Mouse (Mus musculus) hindbrain, embryonic 12.5 days (tissue): ENCODE measurements at regions not wholly inside any gene's neighbourhood (a gene's known extent, or its start where the extent isn't known, plus 50 kb on each side); places are given as distances from the start of the nearest gene placed in this dataset.

Experiments
- ATAC-seq: fragments of 200-750 bp; cut with Nextera tagmentation; 2 replicates; pipeline ENCODE4 v1.8.0; 2017; ENCODE audit warnings: moderate TSS enrichment; ENCODE audit not compliant: low FRiP score
- H3K27ac ChIP-seq: fragments of 300-500 bp; sonication (generic); 2 replicates; pipeline ENCODE4 v1.5.1; 2016; ENCODE audit warnings: mild to moderate bottlenecking
- H3K27me3 ChIP-seq: fragments of 300-500 bp; sonication (generic); 2 replicates; pipeline ENCODE4 v1.6.1; 2016; ENCODE audit warnings: mild to moderate bottlenecking
- H3K36me3 ChIP-seq: fragments of 300-500 bp; sonication (generic); 2 replicates; pipeline ENCODE4 v1.6.1; 2016; ENCODE audit warnings: mild to moderate bottlenecking
- H3K4me1 ChIP-seq: fragments of 300-500 bp; sonication (generic); 2 replicates; pipeline ENCODE4 v1.6.1; 2016
- H3K4me2 ChIP-seq: fragments of 300-500 bp; sonication (generic); replicated peaks from 2 replicates; pipeline ENCODE4 v1.6.1; 2016; ENCODE audit warnings: mild to moderate bottlenecking
- H3K4me3 ChIP-seq: fragments of 300-500 bp; sonication (generic); 2 replicates; pipeline ENCODE4 v1.5.1; 2016; ENCODE audit warnings: mild to moderate bottlenecking
- H3K9ac ChIP-seq: fragments of 300-500 bp; sonication (generic); 2 replicates; pipeline ENCODE4 v1.6.1; 2016; ENCODE audit warnings: mild to moderate bottlenecking, moderate library complexity
- H3K9me3 ChIP-seq: fragments of 300-500 bp; sonication (generic); replicated peaks from 2 replicates; pipeline ENCODE4 v1.6.1; 2016; ENCODE audit warnings: mild to moderate bottlenecking
- WGBS: fragments of 180-500 bp; shearing (Covaris S2); methylation state at CpG from one replicate; pipeline ENCODE4 v1.1.7; 2016; 5-methylcytosine and 5-hydroxymethylcytosine counted together

DNA sequence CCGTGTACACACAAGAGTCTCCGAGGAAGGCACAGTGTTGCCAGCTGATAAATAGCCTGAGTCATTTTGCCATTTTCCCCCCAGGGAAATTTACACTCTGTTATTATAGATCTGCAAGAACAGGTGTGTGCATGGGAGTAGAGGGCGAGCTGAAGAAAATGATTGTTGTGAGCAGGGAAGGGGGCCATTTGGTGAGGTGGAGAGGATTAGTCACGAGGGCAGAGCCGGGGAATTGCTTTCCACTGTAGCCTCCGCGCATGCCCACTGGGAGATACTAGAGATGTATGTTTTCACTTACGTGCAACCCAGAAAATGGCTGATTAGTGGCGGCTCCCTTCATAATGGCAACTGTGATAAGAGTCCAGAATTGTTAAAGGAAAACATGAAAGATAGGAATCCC, 185.3 kb upstream of the Krr1 start:
- Histone ChIP-seq H3K27ac (peak overlapping the region; percentile 68), H3K4me3 (no peak overlapping the region), H3K27me3 (peaks cover 4% of the 10 kb centered on the region; the same call in 1 of the 2 replicates), H3K4me1 (peaks cover 18% of the 10 kb centered on the region), H3K9ac (no peak overlapping the region; the same call in 1 of the 2 replicates), H3K36me3 (no peaks in the 10 kb centered on the region), H3K9me3 (no peaks in the 10 kb centered on the region), H3K4me2 (no peak overlapping the region; the same call in 1 of the 2 replicates)
- ATAC-seq = peak; percentile 61
- 50% methylated on average over 9 of the region's 9 CpGs for whole genome bisulfite sequencing

DNA sequence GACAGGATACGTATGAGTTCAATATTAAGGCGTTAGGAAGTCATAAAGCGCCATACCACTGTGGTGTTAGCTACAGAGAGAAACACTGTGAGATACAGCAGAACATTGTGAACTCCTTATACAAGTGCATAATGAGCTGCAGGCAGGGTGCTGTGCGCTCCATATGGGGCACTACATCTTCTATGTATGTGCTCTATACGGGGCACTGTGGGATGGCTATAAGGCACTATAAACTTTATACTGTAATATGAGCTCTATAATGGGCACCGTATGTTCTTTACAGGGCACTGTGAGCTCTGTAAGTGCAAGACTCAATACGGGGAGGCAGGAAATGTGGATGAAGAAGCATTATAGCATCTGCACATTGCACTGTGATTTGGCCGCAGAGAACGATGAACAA, 183.2 kb upstream of the Krr1 start:
- no peak overlapping the region for H3K4me3 ChIP-seq
- H3K9me3 ChIP-seq = no peaks in the 10 kb centered on the region
- H3K27me3 ChIP-seq = no peaks in the 10 kb centered on the region
- H3K27ac ChIP-seq = no peak overlapping the region
- no peak overlapping the region for H3K4me2 ChIP-seq
- no peak for ATAC-seq
- no peaks in the 10 kb centered on the region for H3K36me3 ChIP-seq
- no peak overlapping the region for H3K9ac ChIP-seq
- WGBS = 92% methylated on average over 9 of the region's 9 CpGs
- peaks cover 8% of the 10 kb centered on the region for H3K4me1 ChIP-seq

DNA sequence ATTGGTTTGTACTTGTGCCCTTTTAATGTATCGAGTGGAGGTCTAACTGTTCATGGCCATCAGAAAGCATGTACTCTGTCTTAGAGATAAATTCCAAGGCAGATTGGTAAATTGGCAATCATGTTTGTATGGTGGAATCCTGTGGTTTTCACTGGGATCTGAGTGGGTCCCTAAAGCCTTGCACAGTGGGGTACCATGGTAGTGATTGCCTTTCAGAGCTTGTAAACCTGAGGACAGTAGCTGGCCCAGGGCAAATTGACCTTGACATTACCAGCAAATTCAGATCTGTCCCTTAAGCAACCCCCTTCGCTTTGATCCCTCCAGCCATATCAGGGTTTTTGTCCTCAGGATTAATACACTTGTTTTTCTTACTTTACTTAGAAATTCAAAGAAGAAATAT, 181.6 kb upstream of the Krr1 start:
- Histone ChIP-seq H3K27me3 (no peaks in the 10 kb centered on the region), H3K4me3 (no peak overlapping the region), H3K4me2 (no peak overlapping the region), H3K36me3 (no peaks in the 10 kb centered on the region), H3K27ac (no peak overlapping the region), H3K4me1 (peaks cover 8% of the 10 kb centered on the region), H3K9me3 (no peaks in the 10 kb centered on the region), H3K9ac (no peak overlapping the region)
- no peak for ATAC-seq
- WGBS = 96% methylated on average over 2 of the region's 2 CpGs

DNA sequence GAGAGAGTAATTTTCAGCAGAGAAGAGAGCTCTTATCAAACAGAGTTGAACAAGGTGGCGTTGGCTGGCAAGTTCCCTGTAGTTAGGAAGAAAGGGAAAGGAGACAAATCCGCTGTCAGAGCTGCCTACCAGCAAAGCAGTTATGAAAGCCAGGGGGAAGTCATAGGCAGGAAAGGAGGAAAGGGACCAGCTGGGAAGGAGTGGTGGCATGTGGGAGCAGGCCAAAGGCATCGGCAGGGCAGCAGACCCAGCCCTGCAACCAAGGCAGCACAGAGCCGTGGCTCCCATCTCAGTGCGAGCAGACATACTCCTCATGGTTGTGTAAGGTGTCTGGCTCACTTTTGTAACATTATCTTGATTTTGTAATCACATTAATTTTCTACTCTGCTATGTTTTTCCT, 177.4 kb upstream of the Krr1 start:
- no peak for ATAC-seq
- H3K36me3 ChIP-seq = no peaks in the 10 kb centered on the region

DNA sequence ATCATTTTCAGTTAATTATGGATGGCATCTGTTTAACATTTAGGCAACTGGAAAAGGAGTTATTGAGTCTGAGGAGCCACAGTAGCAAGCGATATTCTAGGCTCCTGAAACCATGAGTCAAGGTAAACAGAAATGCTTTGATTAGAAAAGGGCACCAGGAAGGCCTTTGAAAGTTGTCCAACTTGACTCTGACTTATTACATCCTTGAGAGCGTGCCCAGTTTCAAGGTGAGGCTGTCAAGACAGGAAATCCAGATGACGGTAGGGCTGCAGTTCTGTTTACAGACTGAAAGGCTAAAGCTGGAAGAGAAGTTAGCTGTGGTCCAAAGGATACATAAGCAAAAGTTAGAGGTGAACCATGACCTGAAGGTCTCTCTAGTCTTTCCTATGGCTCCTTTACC, 176.7 kb upstream of the Krr1 start:
- no peak overlapping the region for H3K4me2 ChIP-seq
- no peaks in the 10 kb centered on the region for H3K9me3 ChIP-seq
- no peaks in the 10 kb centered on the region for H3K27me3 ChIP-seq
- WGBS = 79% methylated on average over 3 of the region's 3 CpGs
- H3K4me1 ChIP-seq = peaks cover 8% of the 10 kb centered on the region; the same call in 1 of the 2 replicates
- no peaks in the 10 kb centered on the region for H3K36me3 ChIP-seq
- H3K9ac ChIP-seq = no peak overlapping the region
- ATAC-seq = no peak
- H3K27ac ChIP-seq = no peak overlapping the region
- no peak overlapping the region for H3K4me3 ChIP-seq

More for the DNA sequence above, 177.4 kb upstream of the Krr1 start:
- Histone ChIP-seq H3K4me1 (peaks cover 6% of the 10 kb centered on the region; the same call in 1 of the 2 replicates), H3K9me3 (no peaks in the 10 kb centered on the region), H3K27me3 (no peaks in the 10 kb centered on the region), H3K4me3 (no peak overlapping the region), H3K4me2 (no peak overlapping the region), H3K9ac (no peak overlapping the region), H3K27ac (no peak overlapping the region)
- 85% methylated on average over 5 of the region's 5 CpGs for WGBS

DNA sequence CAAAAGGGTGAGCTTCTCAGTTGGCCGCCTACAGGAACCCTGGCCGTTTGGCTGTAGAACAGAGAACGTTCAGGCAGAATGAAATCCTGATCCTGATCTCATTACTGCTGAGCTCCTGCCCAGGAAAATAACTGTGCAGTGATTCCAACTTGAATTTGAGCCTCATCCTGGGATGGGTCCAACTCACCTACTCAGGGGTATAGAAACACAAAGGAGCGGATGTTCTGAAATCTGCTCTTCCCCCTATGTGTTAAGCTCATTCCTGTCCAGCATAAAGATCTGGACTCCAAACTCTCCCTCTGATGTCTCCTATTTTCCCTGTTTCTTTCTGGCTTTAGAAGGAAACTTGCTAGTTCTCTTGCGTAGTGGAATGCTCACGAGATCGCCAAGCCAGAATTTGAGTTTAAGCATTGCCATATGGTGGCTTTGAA, 173.6 kb upstream of the Krr1 start:
- no peak overlapping the region for H3K4me3 ChIP-seq
- H3K27me3 ChIP-seq = no peaks in the 10 kb centered on the region
- ATAC-seq = no peak
- no peak overlapping the region for H3K9ac ChIP-seq
- 88% methylated on average over 7 of the region's 7 CpGs for WGBS
- H3K27ac ChIP-seq = no peak overlapping the region
- no peaks in the 10 kb centered on the region for H3K9me3 ChIP-seq
- peaks cover 21% of the 10 kb centered on the region for H3K4me1 ChIP-seq
- no peak overlapping the region for H3K4me2 ChIP-seq
- H3K36me3 ChIP-seq = no peaks in the 10 kb centered on the region

DNA sequence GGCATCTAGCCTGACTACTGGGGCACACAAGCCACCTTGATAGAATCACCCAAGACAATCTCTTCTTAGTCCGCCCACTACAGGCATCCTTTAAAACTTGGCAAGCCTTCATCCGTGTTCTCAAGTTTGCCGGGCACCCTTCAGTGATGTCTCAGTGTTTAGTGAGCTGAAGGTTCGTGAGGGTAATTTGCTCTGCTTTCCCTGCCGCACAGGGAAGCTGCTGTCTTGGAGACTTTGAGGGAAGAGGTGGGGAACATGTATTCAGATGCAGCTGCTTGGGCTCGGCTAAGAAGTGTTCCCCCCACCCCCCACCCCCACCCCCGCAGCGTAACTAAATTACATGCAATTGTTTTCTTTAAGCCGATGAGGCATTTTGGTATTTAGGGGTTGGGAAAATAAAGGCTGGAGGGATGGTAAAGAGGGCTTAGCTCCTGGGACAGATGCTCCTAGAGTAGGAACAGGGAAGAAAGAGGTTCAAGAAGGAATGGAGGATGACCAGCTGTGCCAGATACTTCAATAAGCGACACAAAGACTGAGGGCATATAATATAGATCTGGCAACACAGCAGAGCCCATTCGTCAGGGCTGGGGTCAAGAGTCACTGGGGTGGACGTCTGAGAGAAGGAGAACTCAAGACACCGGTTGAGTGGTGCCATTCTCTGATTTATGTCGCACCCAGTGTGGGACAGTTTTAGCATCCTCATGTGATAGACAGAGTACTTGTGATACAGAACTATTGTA, 172.4 kb upstream of the Krr1 start:
- no peak overlapping the region for H3K27ac ChIP-seq
- no peak overlapping the region for H3K9ac ChIP-seq
- H3K9me3 ChIP-seq = no peaks in the 10 kb centered on the region
- no peaks in the 10 kb centered on the region for H3K27me3 ChIP-seq
- ATAC-seq = no peak
- H3K36me3 ChIP-seq = no peaks in the 10 kb centered on the region
- no peak overlapping the region for H3K4me2 ChIP-seq
- peaks cover 21% of the 10 kb centered on the region for H3K4me1 ChIP-seq
- no peak overlapping the region for H3K4me3 ChIP-seq
- 38% methylated on average over 14 of the region's 14 CpGs for WGBS

DNA sequence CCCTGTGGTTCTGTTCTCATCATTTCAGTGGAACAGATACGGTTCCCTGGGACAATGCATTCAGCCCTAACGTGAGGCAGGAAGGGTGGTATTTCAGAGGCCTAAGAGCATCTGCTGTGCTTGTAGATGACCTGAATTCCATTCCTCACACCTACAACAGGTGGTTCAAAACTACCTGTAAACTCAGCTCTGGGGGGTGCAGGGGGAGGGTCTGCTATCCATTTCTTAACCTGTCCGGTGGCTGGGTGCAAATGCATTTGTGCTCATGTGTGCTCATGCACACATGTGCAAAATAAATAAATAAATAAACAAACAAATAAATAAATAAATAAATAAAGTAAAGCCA, 171.9 kb upstream of the Krr1 start:
- WGBS = 78% methylated on average over 3 of the region's 3 CpGs
- no peak for ATAC-seq

DNA sequence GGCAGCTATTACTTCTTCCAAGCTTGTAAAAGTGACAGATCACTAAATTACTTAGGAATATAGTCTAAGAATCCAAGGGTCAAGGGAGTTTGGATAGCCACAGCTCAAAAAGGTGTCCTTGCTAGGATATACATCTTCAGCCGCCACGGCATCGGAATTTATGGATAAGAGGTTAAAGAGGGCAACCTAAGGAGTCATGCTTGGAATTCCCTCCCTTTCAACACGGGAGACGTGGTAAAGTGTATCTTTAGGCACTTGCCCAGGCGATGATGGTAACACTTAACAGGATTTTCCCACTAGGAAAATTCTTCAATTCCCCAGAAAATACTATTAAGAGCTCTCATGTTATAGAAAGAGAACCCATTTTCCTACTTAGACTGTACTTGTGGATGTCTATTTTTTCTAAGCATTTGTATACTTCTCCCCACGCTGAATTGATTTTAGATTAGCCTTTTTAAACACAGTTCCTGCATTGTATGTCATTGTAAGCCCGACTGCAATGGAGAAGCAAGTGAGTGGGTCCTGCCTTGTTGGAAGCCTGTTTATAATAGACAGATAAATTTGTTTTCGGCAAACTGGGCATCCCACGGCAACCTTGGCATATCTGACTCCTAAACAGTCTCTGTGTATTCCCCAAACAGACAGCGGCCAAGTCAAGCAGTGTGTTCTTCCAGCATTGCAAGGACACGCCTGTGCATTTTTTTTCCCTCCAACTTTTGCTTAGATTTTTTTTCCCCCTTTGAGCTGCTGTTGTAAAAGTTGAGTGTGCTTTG, 171.3 kb upstream of the Krr1 start:
- ATAC-seq = no peak

More for the DNA sequence above, 171.9 kb upstream of the Krr1 start:
- peaks cover 21% of the 10 kb centered on the region for H3K4me1 ChIP-seq
- no peak overlapping the region for H3K4me3 ChIP-seq
- H3K9ac ChIP-seq = no peak overlapping the region
- H3K27me3 ChIP-seq = no peaks in the 10 kb centered on the region
- no peak overlapping the region for H3K27ac ChIP-seq
- H3K9me3 ChIP-seq = no peaks in the 10 kb centered on the region
- H3K4me2 ChIP-seq = no peak overlapping the region
- no peaks in the 10 kb centered on the region for H3K36me3 ChIP-seq

DNA sequence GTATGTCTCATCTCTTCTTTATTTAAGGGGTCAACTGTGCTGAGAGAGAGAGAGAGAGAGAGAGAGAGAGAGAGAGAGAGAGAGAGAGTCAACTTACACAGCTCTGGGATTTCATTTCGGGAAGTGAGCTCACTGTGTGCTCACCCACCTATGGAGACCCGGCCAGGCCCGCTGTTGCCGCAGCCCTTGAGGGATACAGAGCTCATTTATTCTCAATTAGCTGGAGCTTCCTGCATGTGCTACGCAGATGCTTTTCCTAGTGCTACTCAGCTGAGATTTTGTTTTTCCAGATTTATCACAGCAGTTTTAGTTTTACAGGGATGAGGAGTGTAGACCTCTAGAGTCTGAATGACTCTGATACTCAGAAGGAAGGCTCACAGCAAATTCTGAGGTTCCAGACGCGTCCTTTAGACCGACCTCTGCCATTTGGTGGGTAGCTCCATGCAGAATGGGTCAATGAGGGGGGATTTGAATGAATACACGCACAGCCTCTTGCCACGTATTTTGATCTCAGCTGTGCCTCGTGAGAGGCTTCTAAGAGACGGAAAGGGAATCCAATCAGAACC, 170.6 kb upstream of the Krr1 start:
- peak overlapping the region; percentile 35 for H3K27ac ChIP-seq
- no peaks in the 10 kb centered on the region for H3K27me3 ChIP-seq
- H3K4me3 ChIP-seq = no peak overlapping the region
- no peak overlapping the region for H3K4me2 ChIP-seq
- no peaks in the 10 kb centered on the region for H3K36me3 ChIP-seq
- peaks cover 21% of the 10 kb centered on the region for H3K4me1 ChIP-seq
- 0 out of 2 replicates have a peak, but pooled peaks have one; percentile 43 for ATAC-seq
- H3K9ac ChIP-seq = no peak overlapping the region
- 33% methylated on average over 12 of the region's 12 CpGs for WGBS
- H3K9me3 ChIP-seq = no peaks in the 10 kb centered on the region

More for the DNA sequence above, 171.3 kb upstream of the Krr1 start:
- Histone ChIP-seq H3K4me3 (no peak overlapping the region), H3K4me2 (no peak overlapping the region), H3K4me1 (peaks cover 21% of the 10 kb centered on the region), H3K9ac (no peak overlapping the region), H3K9me3 (no peaks in the 10 kb centered on the region), H3K36me3 (no peaks in the 10 kb centered on the region), H3K27me3 (no peaks in the 10 kb centered on the region), H3K27ac (no peak overlapping the region)
- WGBS = 45% methylated on average over 12 of the region's 12 CpGs

DNA sequence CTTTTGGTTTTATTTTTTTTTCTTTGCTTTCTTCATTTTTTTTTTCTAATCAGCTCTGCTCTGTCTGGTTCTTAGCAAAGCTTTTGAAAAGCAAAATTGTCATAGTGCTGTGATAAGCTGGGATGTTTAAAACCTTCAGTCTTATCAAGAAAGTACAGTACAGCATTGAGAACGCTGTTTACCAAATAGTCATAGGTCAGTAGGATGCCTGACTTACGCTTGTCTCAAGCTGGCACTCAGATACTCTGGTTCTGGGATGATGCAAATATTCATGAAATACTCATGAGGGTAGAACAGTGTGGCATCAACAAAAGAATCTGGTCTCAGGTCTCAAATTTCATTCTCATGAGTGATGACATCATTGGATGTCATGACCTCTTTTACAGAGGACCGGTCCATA, 166.1 kb upstream of the Krr1 start:
- WGBS = 80% methylated on average over 3 of the region's 3 CpGs
- no peak overlapping the region for H3K27ac ChIP-seq
- peaks cover 9% of the 10 kb centered on the region for H3K4me1 ChIP-seq
- H3K27me3 ChIP-seq = no peaks in the 10 kb centered on the region
- no peak overlapping the region for H3K9ac ChIP-seq
- H3K36me3 ChIP-seq = no peaks in the 10 kb centered on the region
- H3K9me3 ChIP-seq = no peaks in the 10 kb centered on the region
- no peak overlapping the region for H3K4me2 ChIP-seq
- no peak for ATAC-seq
- H3K4me3 ChIP-seq = no peak overlapping the region

DNA sequence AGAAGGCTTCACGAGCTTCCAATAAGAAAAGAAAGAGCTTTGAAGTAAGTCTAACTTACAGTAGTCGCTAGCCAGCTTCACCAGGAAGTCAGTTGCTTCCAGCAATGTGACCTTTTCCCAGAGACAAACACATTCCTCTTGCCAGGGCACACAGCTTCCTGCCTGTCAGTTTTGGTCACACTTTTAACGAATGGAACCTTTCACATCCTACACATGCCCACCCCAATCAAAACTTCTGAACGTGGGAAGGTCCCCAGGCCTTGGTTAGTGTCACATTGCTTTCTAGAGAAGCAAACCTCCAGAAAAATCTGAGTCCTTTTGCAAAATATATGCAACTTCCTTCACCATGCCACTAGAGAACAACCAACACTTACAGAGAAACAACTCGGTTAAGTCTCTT, 165.5 kb upstream of the Krr1 start:
- Histone ChIP-seq H3K4me2 (no peak overlapping the region), H3K27me3 (no peaks in the 10 kb centered on the region), H3K4me3 (no peak overlapping the region), H3K27ac (no peak overlapping the region), H3K9ac (no peak overlapping the region), H3K36me3 (no peaks in the 10 kb centered on the region), H3K4me1 (peaks cover 3% of the 10 kb centered on the region; the same call in 1 of the 2 replicates), H3K9me3 (no peaks in the 10 kb centered on the region)
- 49% methylated on average over 5 of the region's 5 CpGs for WGBS
- ATAC-seq = no peak
